Mouse (Mus musculus): ENCODE data around the gene Exoc6. TPM values are rescaled to one million over a fixed set of nuclear protein-coding genes. Genes with fewer than 3 reads are reported as not detected.

Exoc6 gene
- polyA plus RNA-seq, 3 experiments from 2014 or later, result 33.8 to 49.4 (median 36.4) TPM

Other genes with a start within 250 kb of the Exoc6 start
- gene Ide, start 212.6 kb upstream of the Exoc6 start, polyA plus RNA-seq (2017; shearing (Covaris generic)), result 10 to 100 TPM; 57.4 to 92.1 (median 62.0) TPM
- gene Kif11, start 174.0 kb upstream of the Exoc6 start, polyA plus RNA-seq (2017; shearing (Covaris generic)), result 10 to 100 TPM in 1 of 3 experiments, 1 to 10 TPM in 2; 2.5 to 67.9 (median 6.3) TPM
- gene Hhex, start 115.6 kb upstream of the Exoc6 start, polyA plus RNA-seq (2017; shearing (Covaris generic)), result 1 to 10 TPM in 1 of 3 experiments, under 1 TPM in 1, not detected in 1; 0.31 to 1.8 TPM
- gene Cyp26c1, start 135.2 kb downstream of the Exoc6 start, polyA plus RNA-seq (2017; shearing (Covaris generic)), result not detected
- gene Cyp26a1, start 147.4 kb downstream of the Exoc6 start, polyA plus RNA-seq (2017; shearing (Covaris generic)), result not detected